Mouse (Mus musculus) cerebellum, adult 9-11 months (tissue): ENCODE results near the gene Slc12a3.

Experiments used
- DNase-seq: peaks from one replicate; pipeline ENCODE4 v3.0.0; 2022

The Slc12a3 gene

DNA sequence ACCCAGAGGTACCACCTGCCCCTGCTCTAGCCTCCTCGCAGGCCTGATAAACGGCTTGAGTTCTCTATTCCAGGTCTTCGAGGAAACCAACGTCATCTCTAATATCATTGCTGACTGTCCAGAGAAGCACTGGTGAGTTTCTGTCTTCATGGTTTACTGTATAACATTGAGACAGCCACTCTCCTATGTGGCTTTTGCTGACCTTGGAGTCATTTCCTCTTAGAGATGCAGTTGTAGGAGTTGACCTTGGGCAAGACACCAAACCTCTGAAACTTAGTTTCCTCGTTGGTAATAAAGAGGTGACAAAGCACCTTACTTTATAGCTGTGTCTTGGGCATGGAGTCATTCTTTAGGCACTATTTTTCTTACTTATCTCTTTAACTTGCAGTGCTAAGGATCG is 83.5 kb downstream of the Slc12a3 start:
- no peak for DNase-seq

GRCm38 (mm10) chr8:94413509-94413908 is 84.5 kb downstream of the Slc12a3 start:
- DNase-seq: no peak

GRCm38 (mm10) chr8:94415218-94415617 is 86.2 kb downstream of the Slc12a3 start:
- DNase-seq: no peak
